Mouse (Mus musculus) cerebellum, postnatal 25 days (tissue): ENCODE results near the gene Crhbp.

Experiments used
- DNase-seq, 2 experiments: peaks; one replicate each; pipeline ENCODE4 v3.0.0; 2021; ENCODE audit warnings: mixed read lengths in 2 of 2

The Crhbp gene

DNA sequence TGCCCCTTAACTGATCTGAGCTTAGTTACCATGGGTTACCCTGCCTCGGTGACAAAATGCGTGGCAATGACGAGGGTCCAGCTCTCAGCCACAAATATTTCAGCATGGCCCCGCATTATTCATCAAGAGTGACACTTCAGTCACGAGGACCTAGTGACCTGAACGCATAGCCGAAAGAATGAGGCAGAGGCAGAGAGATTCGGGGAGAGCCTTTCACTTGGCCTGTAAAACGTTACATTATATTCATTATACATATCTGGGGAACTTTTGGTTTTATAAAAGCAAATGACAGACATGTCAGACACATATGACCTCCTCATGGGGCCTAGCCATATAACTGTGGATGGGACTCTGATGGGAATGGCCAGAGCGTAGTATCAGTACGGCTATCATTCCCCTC is at the start of gene Crhbp:
Gene Crhbp, minus strand, starts transcription at position 101 of the 400 bp plus-strand sequence.
- DNase-seq = no peak

DNA sequence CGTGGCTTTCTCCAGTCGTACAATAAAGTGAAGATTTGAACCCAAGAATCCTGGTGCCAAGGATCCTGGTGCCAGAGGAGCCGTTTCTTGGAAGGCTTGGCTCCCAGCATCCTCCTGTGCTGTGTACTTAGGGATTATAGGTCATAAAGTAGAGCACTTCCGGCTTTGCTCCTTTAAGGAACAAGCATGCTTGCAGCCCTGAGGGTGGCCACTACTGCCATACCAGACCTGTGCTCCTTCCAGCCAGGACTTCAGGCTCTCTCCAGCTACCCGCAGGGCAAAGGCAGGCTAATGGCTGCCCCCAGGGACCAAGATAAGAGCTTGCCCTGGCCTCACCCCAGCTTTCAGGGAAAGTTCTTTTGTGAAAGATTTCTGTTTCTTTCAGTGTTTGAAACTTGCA is 48.6 kb upstream of the Crhbp start:
- DNase-seq = no peak

DNA sequence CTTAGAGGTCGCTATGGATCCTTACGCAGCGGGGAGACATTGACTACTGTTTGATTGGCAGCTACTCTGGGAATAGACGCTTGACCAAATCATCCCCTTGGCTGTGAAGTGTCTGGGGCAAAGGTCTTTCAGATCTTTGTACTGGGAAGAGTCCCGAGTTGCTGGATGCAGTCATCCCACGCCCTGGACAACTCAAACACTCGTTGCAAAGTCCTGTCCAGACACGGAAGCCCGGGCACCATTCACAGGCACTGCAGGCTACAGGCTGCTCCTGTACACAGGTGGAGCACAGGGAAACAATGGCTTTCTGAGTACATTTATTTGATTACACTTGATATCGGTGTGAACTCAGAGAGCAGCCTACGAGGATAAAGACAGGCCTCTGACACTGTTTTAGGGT is 46.6 kb upstream of the Crhbp start:
- DNase-seq = no peak

DNA sequence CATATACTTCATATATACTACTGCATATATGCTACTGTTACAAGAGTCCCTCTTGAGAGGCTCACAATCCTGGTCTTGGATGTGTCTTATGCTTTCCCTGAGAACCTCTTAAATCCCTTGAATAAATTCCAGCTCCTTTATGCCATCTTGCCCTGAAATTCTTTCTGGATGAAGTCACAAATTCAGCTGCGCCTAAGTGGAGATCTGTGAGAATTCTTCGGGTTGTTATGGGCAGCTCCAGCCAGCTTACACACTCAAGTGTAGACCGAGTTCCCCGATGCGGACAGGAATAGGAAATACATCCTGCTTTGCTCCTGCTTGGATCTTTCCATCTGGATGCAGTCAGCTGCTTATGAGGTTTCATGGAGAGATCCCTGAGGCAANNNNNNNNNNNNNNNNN is 39.9 kb upstream of the Crhbp start:
- no peak for DNase-seq

DNA sequence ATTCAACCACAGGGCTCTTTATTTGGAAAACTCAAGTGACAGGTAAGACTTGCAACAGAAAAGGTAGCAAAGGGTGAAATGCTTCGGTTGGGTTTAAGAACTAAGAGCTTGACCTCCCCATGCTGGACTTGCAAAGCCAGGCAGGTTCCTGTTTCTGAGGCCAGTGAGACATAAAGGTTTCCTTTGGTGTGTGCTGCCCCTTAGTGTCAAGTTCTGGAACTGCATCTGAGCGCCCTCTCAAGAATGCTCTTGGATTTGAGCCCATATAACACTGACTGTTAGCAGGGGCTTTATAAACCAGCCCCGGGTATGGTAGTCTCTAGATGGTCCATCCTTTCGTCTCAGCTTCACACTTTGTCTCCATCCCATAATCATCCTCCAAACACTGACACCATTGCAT is 36.7 kb upstream of the Crhbp start:
- DNase-seq = peak; percentile 69 to 81

DNA sequence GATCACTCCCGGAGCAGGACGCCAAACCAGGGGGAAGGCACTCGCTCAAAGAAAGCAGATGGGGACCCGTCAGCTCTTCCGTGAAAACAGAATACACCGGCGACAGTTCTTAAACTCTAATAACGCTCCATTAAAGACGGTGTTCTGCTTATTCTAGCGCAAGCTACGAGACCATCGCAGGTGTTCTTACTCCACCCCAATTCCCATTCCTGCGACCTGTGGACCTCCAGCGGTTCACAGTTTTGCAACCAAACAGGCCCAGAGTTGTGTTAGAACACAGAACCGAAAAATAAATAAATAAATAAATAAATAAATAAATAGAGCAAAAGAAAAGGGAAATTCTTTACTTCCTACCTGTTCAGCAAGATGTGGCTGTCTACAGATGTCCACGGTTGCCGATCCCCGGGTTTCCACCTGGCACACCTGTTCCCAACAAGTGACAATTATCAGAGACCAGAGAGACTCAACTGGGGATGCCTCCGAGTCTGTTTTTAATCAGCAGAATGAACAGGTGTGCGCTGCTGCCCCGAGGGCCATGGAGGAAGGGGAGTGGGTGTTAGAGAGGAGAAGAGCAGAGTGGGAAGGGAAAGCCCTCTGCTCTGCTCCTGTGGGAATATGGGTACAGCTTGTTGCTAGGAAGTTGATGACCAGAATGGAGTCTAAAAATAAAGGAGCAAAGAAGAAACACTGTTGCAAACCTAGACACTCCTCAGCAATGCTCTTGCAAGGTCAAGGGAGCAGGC is 34.1 kb upstream of the Crhbp start, which contains the start of gene S100z:
Gene S100z, minus strand, starts transcription at position 51 of the 743 bp plus-strand sequence.
- no peak for DNase-seq

DNA sequence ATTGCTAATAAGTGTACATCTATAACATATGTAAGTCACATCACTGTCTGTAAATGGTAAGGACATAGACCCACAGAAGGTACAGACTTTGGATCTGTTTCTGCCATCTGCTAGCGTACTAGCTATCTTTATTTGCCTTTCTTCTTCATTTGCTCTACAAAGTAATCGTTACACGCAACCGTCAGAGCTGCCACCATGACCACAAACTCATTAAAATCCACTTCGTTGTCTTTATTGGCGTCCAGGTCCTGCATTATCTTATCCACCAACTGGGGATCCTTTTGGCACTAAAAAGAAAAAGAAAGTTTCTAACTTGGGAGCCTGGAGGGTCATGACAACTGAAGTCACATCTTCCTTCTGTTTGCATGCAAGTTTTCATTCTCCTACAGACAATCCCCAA is 32.4 kb upstream of the Crhbp start:
- no peak for DNase-seq

DNA sequence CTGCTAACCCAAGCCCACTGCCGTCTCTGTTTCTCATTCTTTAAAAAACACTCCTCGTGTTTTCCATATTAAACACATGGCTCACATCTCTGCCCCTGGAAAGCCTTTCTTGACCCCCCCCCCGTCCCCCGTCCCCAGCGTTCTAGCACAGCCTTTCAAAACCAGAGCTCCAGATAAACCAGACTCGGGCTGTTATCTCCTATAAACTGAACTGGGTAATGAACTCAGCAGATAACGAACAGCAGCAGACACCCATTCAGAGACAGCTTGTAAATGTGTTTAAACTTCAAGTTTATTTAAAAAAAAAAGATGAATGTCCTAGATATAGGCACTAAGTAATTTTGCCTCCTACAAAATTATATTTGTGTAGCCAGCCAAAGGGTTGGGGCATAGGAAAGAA is 30.4 kb upstream of the Crhbp start:
- DNase-seq = no peak

DNA sequence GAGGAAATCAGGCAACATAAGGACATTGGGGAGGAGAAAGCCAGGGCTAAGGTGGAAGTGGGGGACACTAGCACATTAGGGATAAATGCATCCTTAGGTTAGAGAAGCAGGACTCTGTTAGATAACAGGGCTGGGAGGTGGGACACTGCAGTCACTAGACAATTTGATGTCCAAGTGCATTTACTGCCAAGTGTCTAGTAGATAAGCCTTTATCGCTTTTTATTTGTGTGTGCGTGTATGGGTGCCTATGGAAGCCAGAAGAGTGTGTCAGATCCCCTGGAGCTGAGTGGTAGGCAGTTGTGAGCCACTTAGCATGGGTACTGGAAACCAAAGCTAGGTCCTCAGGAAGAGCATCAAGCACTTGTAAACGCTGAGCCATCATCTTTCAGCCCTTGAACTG is 29.6 kb upstream of the Crhbp start:
- no peak for DNase-seq

DNA sequence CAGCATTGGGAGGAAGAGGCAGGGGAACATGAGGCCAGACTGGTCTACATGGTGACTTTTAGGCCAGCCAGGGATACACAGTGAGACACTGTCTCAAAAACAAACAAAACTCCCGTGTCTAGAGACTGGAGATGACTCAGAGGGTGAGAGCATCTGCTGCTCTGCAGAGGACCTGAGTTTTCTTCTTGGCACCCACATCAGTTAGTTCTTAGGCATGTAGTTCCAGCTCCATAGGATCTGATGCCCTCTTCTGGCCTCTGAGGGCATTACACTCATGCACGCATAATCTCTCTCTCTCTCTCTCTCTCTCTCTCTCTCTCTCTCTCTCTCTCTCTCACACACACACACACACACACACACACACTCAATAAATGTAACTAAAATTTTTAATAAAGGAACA is 26.2 kb upstream of the Crhbp start:
- DNase-seq = no peak

DNA sequence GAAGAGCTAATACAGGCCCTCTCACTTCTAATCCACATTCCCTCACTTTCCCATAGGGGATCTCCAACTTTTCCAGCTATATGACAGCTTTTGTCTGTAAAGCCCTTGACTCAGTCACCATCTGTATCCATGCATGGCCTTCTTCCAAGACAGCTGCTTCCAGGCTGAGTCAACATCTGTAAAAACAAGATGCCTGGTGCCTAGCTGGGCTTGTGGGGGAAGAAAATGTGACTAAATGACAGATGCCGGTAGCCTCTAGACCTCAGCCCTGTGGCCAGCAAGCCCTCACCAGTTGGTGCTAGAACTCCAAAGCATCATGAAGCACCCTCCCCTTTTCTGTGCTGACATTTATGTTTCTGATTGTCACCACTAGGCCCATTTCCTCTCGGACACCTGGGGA is 6.8 kb upstream of the Crhbp start:
- DNase-seq = no peak

DNA sequence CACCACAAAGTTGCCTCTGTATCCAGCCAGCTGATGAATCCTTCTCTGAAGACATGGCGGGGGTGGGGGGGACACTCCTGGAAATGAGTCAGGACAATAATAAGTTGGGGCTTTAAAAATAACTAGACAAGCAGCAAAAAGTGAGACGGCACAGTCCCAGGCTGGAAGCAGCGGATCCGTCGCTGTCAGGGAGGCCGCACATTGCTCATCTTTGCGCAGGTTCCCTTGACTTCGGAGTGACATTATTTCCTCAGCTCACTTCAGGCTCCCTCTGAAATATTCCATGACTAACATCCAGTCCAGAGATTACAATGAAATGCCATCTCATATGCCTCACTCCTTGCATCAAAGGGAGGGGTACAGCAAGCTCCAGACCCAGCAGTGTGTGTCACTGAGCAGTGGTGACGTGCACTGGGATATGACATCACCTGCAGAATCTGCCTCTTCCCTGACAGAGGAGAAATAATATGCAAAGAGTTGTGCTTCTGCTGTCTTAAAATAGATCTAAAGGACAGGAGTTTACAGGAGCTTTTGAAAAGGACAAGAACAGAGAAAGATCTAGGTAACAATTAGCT is 6.0 kb upstream of the Crhbp start:
- DNase-seq = no peak

DNA sequence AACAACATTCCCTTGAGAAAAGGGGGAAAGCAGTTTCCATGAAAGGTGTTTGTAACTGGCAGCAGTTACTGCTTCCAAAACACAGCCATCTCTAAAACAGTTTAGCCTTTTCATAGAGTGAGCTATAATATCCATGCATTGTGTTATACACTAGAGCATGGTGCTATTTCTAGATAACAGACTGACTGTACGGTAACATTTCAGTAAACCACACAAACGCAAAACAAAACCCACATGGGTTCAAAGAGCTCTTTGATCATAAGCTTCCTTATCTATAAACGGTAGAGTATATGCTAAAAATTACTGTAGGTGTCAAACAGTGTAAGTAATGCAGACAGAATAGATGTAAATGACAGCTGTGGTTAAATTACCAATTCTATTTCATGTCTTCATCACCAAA is 5.0 kb upstream of the Crhbp start:
- DNase-seq = no peak

DNA sequence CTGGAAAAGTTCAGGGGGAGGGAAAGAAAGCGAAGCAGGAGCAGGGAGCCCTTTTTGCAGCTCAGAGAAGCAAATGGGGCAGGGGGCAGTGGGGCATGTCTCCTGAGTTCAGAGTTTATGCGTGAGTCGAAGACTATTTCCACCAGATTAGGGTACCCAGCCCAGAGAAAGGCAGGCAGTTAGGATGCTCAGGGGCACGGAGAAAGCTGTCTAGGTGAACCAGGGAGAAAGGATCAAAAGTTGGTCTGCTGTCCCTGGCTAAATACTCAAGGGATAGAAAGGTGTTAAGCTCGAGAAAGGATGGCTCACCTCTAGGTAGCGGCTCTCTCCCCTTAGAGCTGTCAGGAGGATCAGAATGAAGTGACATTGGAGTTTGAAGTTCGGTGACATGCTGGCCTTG is 433 bp downstream of the Crhbp start:
- no peak for DNase-seq

DNA sequence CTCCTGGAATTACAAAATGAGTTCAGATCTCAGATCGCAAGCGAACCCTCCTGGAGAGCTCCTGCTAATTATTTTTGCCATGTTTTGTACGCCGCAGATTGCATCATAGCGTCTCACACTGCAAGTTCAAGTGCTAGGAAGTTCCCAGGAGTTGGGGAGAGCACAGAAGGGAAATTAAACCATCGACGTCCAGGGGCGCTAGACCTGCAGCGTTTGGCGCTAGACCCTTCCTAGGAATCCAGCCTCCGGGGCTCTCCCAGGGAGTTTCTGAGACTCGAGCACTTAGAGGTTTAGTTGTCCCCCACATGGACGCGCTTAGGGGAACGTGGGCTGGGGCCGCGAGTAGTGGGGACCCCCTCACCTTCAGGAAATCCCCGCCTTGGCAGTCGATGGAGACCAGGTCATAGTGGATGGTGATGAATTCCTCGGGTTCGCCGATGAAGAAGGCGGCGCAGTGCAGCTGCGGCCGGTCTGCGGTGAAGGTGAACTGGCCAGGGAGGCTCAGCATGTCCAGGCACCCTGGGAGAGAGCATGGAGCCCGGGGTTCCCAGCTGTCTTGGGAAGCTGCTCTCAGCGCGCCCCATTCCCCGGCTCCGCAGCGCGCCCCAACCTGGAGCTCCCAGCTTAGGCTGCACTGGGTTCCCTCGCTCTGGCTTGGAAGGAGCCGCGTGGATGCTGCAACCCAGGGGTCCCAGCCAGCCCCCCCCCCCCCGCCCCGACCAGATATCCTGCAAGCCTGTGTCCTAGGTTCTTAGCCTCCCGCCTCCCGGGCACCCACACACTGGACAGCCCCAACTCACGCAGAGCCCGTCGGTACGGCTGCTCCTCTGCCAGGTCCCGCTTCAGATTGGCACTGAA is 1.1 kb downstream of the Crhbp start:
- DNase-seq = no peak

DNA sequence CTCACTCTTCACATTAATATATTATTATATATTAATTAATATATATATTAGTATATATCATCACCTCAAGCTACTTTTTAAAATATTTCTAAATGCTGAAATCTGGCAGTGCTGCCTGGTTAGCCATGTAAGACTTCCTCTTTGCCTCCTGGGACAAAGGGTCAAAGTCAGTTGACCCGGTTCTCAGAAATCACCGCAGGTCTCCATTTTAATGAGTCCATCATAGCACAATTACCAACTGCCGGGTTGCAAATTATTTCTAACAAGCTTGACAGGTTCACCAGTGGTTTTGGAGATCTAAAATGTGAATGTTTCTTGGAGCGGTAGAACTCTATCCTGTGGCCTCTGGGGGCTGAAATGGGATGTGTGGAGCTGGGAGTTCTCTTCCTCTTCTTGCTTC is 1.8 kb downstream of the Crhbp start:
- DNase-seq = no peak

DNA sequence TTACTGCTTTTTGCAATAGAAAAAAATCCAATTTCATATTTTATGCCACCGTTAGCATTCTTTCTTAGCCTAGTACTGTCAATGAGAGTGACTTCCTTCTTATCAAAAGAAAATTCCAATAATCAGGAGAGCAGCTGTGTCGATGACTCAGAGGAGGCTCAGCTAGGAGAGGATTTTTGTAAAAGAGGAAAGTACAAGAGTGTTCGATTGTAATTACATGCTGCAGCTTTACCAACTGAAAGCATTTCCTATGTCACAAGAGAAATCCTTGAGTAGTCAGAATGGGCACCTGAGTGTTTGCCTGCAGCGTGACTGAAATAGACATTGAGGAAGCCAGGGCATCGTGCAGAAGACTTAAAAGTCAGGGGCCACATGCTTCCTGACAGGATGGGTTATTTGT is 5.2 kb downstream of the Crhbp start:
- no peak for DNase-seq

DNA sequence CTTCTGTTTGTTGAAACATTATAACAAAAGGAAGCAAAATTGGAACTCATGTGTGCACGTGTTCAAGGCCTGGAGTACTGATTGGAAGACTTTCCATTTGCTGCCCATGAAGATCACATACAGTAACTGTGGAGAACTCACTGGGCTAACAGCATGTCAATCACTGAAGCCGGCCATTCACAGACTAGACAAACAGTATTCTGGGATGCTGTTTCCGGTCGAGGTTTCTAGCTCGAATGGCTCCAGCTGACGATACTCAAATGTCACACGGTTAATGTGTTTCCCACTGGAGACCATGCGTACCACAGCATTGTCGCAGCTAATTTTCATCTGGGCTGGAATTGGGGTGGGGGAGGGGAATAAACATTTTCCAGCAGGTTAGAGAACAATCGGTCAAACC is 13.0 kb downstream of the Crhbp start:
- DNase-seq = no peak

DNA sequence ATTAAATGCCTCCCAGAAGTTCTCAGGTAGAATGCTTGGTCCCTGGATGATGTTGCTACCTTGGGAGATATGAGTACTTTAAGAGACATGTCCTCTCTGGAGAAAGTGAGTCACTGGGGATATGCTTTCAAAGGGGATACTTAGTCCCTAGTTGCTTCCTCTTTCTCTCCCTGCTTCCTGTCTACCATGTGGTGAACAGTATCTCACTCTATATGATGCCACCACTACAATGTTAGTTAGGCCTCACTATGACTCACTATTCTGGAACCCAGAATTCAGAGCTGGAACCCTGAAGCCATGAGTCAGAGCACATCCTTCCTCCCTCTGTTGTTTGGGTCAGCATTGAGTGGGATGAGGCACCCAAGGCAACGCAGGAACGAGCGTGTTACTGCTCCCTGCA is 17.2 kb downstream of the Crhbp start:
- DNase-seq = no peak

DNA sequence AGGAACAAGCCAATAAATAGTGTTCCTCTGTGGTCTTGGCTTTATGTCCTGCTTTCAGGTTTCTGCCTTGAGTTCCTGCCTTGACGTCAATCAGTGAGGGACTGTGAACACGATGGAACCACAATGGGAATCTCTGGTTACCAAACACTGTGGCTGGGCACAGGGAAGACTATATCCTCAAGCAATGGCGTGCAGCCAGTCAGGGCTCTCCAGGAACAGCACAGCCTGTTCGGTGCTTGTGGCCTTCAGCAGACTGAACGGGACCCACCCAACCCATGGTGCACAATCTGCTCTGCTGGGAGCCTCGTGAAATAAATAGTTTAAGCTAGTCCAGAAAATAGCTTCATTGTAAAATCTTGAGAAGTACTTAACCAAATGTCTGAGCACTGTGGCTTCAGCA is 18.3 kb downstream of the Crhbp start:
- DNase-seq = no peak

DNA sequence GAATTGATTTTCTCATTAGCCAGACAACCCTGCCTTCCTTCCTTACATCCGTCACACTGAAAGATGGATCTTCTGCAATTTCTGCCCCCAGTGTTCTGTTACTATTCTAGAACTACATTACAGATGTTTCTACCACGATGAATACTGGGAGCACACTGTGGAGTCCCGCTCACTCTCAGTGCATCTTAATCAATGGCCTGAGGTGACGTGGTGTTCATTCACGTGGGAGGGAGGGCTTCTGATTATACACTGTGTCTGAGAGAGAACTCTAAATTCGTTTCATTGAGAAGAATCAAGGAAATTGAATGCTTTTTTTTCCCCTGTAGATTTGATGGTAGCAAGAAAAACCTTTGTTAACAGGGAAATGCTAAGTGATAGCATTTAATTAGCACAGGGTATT is 19.2 kb downstream of the Crhbp start:
- no peak for DNase-seq

DNA sequence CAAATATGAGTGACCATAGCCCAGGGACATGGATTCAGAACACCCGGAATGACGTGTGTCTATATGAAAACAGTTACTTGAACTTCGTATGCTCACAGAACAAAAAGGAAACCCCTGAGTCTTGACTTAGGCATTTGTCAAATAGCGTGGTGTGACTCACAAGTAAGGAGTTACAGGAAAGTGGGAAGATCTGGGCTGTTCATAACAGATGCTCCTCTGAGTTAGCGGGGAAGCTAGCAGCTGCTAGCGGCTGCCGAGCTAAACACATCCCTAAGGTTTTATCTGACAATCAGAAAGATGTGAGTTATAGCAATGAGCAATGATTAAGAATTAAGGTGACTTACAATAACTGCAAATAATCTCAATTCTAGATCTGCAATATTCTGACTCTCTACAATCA is 19.8 kb downstream of the Crhbp start:
- DNase-seq = no peak

DNA sequence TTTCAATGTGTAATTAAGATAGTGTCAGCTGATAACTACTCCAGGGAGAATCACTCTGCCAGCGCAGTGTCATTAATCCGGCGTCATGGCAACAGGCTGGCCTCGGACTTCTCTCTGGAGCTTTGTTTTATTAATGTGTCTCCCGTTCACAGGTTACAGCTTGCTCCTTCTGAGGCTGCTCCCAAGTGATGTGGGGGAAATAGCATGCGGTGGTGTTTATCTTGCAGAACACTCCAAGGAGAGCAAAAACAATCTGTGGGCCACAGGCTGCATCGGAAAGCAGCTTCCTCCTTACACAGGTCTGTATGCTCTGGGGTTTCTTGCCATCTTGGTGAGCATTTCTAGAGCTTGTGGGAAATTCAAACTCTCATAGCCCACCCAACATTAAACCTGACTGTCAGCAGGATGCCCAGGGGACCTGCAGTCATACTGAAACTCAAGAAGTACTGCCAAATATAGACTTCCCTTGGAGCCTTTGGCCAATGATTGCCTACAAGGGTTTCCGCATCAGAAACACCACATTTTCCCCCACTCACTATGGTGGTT is 25.4 kb downstream of the Crhbp start:
- no peak for DNase-seq
